Mouse (Mus musculus) megakaryocyte, adult 5-6 weeks (primary cell): ENCODE measurements at regions not wholly inside any gene's neighbourhood (a gene's known extent, or its start where the extent isn't known, plus 50 kb on each side); places are given as distances from the start of the nearest gene placed in this dataset.
A peak's percentile ranks its signal among the peaks of the same experiment; 100 is the strongest.

Source experiments
- ATAC-seq: 2 replicates; pipeline ENCODE4 v1.8.0; 2016; ENCODE audit warnings: mild to moderate bottlenecking, inconsistent platforms; ENCODE audit not compliant: poor library complexity, severe bottlenecking

GRCm38 (mm10) chr2:124718985-124719384, 348.9 kb upstream of the Slc24a5 start:
- ATAC-seq, result no peak

- ATAC-seq, result peak; percentile 85
Measured at GRCm38 (mm10) chr2:124719820-124720478, 348.0 kb upstream of the Slc24a5 start.

DNA sequence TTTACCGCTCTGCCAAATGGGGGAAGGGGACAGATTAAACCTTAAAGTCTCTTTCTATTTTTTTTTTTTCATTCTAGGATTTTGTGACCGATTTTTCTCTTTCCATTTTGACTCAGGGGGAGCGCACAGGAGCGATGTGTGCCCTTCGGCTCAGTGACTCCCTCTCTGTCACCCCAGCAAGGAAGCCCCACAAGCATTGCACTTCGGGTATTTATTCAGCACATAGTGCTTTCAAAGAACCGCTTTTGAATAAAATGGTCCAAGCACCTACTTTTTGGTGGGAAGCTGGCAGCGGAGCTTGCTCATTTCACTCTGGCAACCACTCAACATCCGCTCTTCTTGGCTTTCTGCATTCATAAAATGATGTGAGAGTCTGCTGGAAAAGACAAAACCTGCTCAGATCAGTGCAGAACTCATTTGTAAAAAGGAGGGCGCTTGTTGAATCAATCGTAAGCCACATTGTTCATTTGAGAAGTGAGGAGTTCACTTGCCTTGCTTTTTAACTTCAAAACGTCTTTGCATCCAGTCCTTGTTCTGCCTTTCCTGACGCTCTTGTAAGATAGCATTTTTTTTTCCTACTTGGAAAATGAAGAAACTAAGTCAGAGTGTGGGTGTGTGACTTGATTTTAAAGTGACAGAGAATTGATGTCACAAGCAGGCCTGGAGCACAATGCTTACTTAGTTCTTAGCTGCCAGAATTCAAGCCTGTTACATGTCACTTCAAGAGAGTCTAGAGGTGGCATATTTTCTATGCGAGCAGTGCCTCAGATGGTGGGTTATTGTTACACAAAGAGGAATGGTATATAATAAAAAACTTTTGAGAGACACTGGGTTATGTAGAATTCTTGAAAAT, 347.1 kb upstream of the Slc24a5 start:
- ATAC-seq, result no peak

DNA sequence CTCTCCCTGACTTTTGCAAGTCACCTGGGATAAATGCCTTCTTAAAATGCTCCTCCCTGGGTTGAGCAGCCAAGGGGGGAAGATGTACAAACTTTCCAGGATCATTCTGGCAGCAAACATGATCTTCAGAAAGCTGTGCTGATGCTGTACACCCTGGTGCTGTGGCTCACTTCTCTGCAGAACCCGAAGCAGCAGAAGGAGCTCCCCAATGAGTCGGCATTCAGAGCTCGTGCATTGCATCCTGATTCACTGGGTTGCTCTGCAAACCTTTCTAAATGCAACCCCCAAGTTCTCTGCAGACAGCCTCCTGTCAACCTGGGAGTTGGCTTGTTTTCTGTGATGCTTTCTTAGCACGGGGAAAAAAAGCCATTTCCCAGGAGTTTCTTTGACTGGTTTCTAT, 343.8 kb upstream of the Slc24a5 start:
- no peak for ATAC-seq

DNA sequence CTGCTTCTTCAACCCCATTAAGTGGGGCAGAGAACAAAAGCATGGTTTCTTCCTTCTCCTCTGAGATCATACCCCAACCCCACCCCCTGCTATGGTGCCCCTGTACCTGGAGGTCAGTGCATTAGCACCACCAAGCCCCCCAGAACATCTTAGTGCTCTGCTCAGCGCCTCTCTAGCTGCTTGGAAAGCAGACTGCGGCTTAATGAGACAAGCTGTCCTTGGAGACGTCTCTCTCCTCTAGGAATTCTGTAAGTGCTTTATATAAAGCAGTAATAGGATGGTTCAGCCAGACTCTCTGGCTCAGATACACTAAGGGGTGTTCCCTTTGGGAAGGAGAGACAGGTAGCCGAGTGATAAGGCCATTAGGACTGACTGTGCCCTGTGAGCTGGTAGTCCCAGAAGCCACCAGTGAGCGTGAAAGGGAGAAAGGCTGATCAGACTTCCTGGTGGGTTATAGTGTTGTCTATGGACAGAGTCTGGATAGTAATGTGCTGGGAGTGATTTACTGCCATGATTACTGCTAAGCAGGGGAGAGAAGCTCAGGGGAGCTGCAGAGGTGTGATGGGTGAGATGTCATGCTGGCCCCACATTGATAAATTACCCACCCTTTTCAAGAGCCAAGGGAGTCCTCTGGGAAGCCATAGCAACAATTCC, 343.0 kb upstream of the Slc24a5 start:
- ATAC-seq, result no peak

DNA sequence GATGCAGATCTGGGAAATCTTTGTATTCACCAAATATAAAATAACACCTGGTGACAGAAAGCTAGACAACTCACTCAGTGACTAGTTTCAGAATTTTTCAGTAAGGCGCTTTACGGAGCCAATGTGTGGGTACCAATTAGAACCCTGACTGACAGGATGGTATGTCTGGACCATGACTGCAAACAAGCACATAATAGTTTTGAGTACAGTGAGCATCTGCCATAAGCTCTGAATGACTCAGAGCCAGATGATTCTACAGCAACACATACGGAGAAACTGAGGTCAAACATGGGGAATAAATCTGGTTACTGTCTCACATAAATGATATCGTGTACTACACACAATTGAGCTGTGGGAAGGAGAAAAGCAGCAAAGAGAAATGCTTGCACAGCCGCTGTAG, 339.9 kb upstream of the Slc24a5 start:
- no peak for ATAC-seq

DNA sequence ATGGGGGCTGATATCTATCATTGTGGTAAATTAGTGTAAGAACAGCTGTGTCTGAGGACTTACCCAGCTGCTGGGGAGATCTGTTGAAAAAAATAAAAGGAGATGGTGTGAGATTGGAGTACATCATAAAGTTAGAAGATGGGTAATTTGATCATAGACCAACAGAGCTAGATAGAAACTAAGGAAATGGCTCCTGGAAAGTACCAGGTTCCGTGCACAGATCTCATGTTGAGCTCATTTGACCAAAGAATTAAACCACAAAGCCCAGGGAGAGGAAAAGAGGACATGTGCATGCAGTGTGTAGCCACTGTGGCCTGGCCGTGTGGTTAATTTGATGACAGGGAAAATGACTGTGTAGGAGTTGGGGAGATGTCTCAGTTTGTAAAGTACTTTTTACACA, 335.3 kb upstream of the Slc24a5 start:
- ATAC-seq, result peak; percentile 64

DNA sequence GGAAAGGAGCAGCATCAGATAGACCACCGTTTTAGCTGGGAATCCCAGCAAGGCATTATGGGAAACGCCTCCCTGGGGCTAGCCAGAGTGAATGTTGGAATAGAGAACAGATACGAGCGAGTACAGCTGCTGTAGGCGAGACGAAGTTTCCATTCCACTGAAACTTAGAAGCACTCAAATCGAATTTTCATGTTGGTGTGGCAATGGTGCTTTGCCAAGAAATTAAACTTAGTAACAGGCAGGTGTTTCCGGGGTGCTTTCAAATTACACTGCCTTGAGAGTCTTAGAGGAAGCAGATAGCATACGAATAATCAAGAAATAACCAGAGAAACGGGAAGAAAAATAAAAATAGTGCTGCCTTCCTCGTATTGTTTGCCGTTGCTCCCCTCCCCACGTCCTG, 327.1 kb upstream of the Slc24a5 start:
- peak; percentile 51 for ATAC-seq

GRCm38 (mm10) chr2:124742964-124743363, 325.0 kb upstream of the Slc24a5 start:
- no peak for ATAC-seq

DNA sequence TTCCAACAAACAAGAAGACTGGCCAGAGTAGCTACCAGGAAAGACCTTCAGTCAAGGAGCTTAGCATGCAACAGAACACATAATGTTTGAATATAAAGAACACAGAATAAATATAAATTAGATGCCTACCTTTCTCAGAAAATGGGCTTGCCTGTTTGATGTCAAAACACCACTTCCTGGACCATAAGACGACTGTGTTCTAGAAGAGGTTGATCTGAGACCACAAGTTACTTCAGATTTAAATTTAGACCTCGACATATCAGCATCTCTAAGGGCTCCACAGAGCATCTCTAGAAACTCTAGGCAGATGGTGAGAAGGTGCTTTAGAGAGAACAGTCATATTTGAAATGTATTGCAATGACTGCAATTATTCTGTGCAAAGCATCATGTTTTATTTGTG, 322.9 kb upstream of the Slc24a5 start:
- ATAC-seq, result no peak

DNA sequence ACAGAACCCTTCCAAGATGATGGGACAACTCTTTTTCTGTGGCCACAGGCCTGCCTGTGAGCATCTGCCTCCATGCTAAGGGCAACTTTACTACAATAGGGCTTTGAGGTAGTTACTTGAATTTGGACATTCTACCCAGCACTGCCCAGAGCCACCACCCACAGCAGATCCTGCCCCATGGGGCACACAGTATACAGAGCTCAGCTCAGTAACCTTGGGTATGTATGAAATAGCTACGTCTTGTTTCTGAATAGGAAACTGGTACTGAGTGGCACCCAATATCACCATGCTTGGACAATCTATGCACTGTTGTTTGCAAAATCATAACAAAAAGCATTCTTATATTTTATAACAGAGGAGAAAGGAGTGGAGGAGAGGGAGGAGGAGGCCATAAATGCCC, 320.8 kb upstream of the Slc24a5 start:
- ATAC-seq, result no peak

GRCm38 (mm10) chr2:124747627-124748026, 320.3 kb upstream of the Slc24a5 start:
- ATAC-seq, result no peak

- ATAC-seq, result peak; percentile 63
Measured at GRCm38 (mm10) chr2:124751832-124752231, 316.1 kb upstream of the Slc24a5 start.

DNA sequence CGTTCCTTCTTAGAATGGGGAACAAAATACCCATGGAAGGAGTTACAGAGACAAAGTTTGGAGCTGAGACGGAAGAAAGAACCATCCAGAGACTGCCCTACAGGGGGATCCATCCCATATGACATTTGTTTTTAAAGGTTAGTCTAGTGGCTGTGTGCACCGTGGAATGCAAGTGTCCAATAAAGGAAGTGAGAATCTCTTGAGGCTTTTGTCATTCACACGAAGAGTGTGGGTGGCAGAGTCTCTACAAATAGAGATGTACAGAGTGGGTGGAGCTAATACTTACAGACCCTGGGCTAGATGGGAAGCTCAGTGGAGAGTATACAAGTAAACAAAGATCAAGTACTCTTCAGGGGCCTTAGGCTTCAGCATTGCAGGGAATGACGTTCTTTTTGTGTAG, 314.2 kb upstream of the Slc24a5 start:
- ATAC-seq, result peak; percentile 84

- ATAC-seq, result peak; percentile 75
Measured at GRCm38 (mm10) chr2:124755244-124755643, 312.7 kb upstream of the Slc24a5 start.

DNA sequence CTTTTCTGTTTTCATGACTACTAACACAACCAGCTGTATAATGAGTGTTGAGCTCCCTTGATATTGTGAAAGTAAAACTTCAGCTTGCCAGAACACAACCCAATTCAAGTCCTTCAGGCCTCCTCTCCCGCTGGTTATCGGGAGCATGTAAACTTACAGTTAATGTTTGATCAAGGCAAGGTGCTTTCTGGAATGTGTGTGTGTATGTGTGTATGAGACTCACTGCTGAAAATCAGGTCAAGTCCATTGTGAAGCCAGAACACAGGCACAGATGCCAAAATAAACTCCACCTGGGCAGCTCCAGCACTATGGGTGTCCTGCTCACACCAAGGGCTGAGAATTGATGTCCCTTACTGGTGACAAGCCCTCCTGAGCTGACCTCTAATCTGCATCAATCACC, 308.9 kb upstream of the Slc24a5 start:
- no peak for ATAC-seq

DNA sequence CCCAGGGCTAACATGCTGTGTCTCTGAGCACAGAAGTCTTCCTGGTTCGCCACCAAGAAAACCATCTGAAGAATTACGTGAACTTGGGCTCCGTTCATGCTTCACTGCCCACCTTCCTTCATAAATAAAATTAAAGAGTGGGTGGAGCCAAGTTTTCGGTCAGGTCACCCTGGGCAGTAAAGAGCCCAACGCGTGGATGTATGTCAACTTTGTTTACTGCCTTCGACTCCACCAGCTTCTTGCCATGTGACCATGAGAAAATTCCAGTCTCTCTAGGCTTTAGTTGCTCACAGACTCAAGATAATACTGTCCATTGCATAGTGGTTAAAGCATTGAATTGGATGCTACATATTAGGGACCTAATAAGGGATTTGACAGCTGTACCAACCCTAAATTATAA, 304.3 kb upstream of the Slc24a5 start:
- ATAC-seq, result no peak

GRCm38 (mm10) chr2:124764186-124764910, 303.6 kb upstream of the Slc24a5 start:
- ATAC-seq, result no peak

GRCm38 (mm10) chr2:124769267-124769967, 298.5 kb upstream of the Slc24a5 start:
- no peak for ATAC-seq

DNA sequence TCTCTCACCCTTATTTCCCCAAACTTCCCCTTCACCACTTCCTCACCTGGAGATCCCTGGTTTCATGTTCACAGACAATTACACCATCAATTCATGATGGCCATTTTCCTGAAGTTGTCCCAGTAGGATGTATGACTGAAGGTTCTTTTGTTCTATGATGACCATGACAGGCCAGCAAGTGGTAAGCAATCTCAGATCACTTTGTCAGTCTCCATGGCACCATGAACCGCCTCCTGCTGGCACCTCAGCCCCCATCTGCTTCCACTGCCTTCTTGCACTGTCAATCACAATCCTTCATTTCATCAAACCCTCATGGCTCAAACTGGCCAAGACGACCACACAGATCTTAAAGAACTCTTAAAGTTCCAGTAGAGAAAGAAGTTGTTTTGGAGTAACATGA, 297.9 kb upstream of the Slc24a5 start:
- ATAC-seq, result no peak
